Mouse (Mus musculus): ENCODE data around the gene Zfp664. TPM values are rescaled to one million over a fixed set of nuclear protein-coding genes. Genes with fewer than 3 reads are reported as not detected.

The Zfp664 gene
- total and polyA plus RNA-seq, 3 experiments = 32.0 to 45.7 (median 41.7) TPM

DNA sequence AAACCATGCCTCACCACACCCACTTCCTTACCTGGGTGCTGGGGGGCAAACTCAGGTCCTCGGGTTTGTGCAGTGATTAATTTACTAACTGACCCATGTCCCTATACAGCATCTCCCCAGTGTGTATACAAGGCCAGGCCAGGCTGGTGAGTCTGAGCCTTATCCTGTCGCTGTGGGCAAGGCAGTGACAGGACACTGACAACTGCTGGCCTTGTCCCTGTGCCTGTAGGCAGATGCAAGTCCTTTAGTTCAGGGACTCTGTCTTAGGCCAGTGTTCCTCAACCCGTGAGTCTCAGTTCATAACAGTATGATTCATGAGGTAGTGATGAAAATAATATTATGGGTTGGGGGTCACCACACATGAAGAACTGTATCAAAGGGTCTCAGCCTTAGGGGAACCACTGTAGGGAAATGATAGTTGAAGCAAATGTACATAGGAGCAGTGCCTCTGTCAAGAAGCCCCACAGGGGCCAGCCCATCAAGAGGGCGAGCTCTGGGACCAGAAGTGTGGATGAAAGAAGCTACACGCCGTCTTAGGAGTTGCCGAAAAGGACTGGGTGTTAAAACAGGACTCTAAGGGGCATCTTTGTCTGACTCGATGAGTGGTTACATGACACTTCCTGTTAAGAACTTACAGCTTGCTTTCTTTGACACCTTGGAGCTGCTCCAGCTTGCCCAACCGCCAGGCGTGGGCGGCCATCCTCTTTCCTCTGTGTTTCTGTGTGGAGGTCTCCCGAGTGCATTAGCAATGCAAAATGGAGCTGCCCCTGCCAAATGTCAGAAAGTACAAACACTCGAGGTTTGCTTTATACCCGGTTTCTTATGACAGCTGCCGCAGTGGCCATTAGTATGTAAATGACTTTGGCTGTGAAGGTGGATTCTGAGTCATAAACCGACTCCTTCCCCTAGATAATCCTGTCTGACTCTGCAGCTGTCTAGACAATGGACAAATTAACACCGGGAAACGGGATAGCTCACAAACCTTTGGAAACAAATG lies 60.2 kb downstream of the Zfp664 start:
- peaks cover 33% of the 10 kb centered on the region for H3K9me3 ChIP-seq (replicated peaks)
- TF ChIP-seq CTCF (IDR thresholded peaks at IDR 0.05; ENCODE audit: low read depth, low read length) = no peak
- DNase-seq (ENCODE audit: low spot score) = no peak
- H3K4me1 ChIP-seq (ENCODE audit: insufficient read depth, low read depth, low read length) = no peaks in the 10 kb centered on the region
- no peak for ATAC-seq (ENCODE audit: extremely low read depth, insufficient number of reproducible peaks, low FRiP score, poor library complexity, severe bottlenecking)
- no peak overlapping the region for H3K4me3 ChIP-seq (ENCODE audit: low read depth, low read length)
- no peaks in the 10 kb centered on the region for H3K36me3 ChIP-seq (replicated peaks)
- H3K27me3 ChIP-seq (ENCODE audit: insufficient read depth, low read length) = no peaks in the 10 kb centered on the region

DNA sequence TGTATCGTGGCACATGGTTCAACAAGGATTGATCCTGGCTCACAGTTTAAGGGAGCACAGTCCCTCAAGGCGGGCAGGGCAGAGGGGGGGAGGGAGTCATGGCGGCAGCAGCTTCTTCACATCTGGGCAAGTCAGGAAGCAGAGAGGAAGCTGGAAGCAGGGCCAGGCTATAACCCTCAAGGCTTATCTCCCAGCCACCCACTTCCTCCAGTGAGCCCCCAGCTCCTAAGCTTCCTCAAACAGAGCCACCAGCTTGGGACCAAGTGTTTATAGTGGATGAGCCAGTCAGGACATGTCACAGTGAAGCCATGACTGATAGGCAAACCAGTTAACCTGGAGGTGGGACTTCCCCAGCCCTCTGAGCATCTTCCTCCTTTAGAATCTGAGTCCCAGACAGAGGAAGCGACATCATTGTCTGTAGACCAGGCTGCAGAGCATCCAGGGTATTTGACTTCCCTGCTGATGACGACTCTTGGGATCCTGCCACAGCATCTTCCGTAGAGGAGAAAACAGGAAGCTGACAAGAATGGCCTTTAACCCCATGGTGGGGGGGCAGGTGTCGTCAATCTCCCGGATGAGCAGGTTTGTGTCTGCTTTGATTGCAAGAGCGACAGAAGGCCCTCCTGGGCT lies 67.0 kb downstream of the Zfp664 start:
- Histone ChIP-seq H3K27me3 (ENCODE audit: insufficient read depth, low read length) (no peaks in the 10 kb centered on the region), H3K36me3 (replicated peaks) (no peaks in the 10 kb centered on the region), H3K4me3 (ENCODE audit: low read depth, low read length) (no peak overlapping the region), H3K4me1 (ENCODE audit: insufficient read depth, low read depth, low read length) (no peaks in the 10 kb centered on the region), H3K9me3 (replicated peaks) (peaks cover 46% of the 10 kb centered on the region)
- ATAC-seq (ENCODE audit: extremely low read depth, insufficient number of reproducible peaks, low FRiP score, poor library complexity, severe bottlenecking) (no peak), DNase-seq (ENCODE audit: low spot score) (no peak)
- no peak for TF ChIP-seq CTCF (IDR thresholded peaks at IDR 0.05; ENCODE audit: low read depth, low read length)
- TF ChIP-seq POLR2AphosphoS5 (IDR thresholded peaks at IDR 0.05; ENCODE audit: insufficient replicate concordance, low read depth, low read length) = no peak
- TF ChIP-seq TAL1 (conservative IDR thresholded peaks at IDR 0.05; ENCODE audit: low read depth, low read length) = no peak
- no peak for TF ChIP-seq GATA2 (IDR thresholded peaks at IDR 0.05; ENCODE audit: borderline replicate concordance, low read depth, low read length)
- TF ChIP-seq GATA1 (IDR thresholded peaks at IDR 0.05; ENCODE audit: borderline replicate concordance, low read length) = no peak

DNA sequence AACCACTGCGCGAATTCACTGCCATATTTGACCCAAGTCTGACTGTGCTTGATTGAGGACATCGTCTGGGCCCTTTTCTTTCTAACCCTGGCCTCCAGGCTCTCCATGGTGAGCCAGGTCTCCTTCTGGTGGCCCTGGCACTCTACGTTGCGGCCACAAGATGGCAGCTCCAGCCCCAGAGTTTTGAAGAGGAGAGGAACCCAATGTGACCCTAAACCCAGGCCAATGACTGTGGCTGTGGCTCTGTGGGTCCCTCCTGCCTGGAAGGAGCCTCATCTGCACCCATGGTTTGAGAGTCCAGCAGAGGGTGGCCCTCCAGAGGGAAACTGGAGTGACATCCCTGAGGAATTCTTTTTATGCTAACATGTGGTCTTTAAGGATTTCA lies 67.6 kb downstream of the Zfp664 start:
- Histone ChIP-seq H3K36me3 (replicated peaks) (no peaks in the 10 kb centered on the region), H3K4me3 (ENCODE audit: low read depth, low read length) (no peak overlapping the region), H3K4me1 (ENCODE audit: insufficient read depth, low read depth, low read length) (no peaks in the 10 kb centered on the region), H3K9me3 (replicated peaks) (peaks cover 43% of the 10 kb centered on the region), H3K27me3 (ENCODE audit: insufficient read depth, low read length) (no peaks in the 10 kb centered on the region)
- ATAC-seq (ENCODE audit: extremely low read depth, insufficient number of reproducible peaks, low FRiP score, poor library complexity, severe bottlenecking) = no peak
- DNase-seq (ENCODE audit: low spot score) = no peak
- TF ChIP-seq GATA1 (IDR thresholded peaks at IDR 0.05; ENCODE audit: borderline replicate concordance, low read length) = no peak
- no peak for TF ChIP-seq CTCF (IDR thresholded peaks at IDR 0.05; ENCODE audit: low read depth, low read length)
- no peak for TF ChIP-seq GATA2 (IDR thresholded peaks at IDR 0.05; ENCODE audit: borderline replicate concordance, low read depth, low read length)
- TF ChIP-seq POLR2AphosphoS5 (IDR thresholded peaks at IDR 0.05; ENCODE audit: insufficient replicate concordance, low read depth, low read length) = no peak
- TF ChIP-seq TAL1 (conservative IDR thresholded peaks at IDR 0.05; ENCODE audit: low read depth, low read length) = no peak

DNA sequence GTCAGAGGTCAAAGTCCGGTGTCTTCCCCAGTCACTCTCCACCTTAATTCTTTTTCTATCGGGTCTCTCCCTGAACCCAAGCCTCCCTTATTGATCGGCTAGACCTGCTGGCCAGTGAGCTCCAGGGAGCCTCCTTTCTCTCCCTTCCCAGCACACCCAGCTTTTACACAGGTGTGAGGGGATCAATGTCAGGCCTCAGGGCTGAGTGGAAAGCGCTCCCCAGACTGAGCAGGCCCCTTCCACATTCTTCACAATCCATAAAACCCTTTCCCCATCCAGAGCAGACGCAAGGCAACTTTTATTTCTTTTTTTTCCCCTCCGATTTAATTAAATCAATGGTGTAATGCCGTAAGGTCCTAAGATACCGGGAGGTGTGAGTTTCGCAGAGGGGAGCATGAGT lies 68.1 kb downstream of the Zfp664 start:
- no peaks in the 10 kb centered on the region for H3K27me3 ChIP-seq (ENCODE audit: insufficient read depth, low read length)
- H3K36me3 ChIP-seq (replicated peaks) = no peaks in the 10 kb centered on the region
- no peak for ATAC-seq (ENCODE audit: extremely low read depth, insufficient number of reproducible peaks, low FRiP score, poor library complexity, severe bottlenecking)
- H3K4me3 ChIP-seq (ENCODE audit: low read depth, low read length) = no peak overlapping the region
- no peaks in the 10 kb centered on the region for H3K4me1 ChIP-seq (ENCODE audit: insufficient read depth, low read depth, low read length)
- no peak for DNase-seq (ENCODE audit: low spot score)
- TF ChIP-seq CTCF (IDR thresholded peaks at IDR 0.05; ENCODE audit: low read depth, low read length) (no peak), POLR2AphosphoS5 (IDR thresholded peaks at IDR 0.05; ENCODE audit: insufficient replicate concordance, low read depth, low read length) (no peak), GATA2 (IDR thresholded peaks at IDR 0.05; ENCODE audit: borderline replicate concordance, low read depth, low read length) (no peak), TAL1 (conservative IDR thresholded peaks at IDR 0.05; ENCODE audit: low read depth, low read length) (no peak), GATA1 (IDR thresholded peaks at IDR 0.05; ENCODE audit: borderline replicate concordance, low read length) (no peak)
- peaks cover 39% of the 10 kb centered on the region for H3K9me3 ChIP-seq (replicated peaks)

DNA sequence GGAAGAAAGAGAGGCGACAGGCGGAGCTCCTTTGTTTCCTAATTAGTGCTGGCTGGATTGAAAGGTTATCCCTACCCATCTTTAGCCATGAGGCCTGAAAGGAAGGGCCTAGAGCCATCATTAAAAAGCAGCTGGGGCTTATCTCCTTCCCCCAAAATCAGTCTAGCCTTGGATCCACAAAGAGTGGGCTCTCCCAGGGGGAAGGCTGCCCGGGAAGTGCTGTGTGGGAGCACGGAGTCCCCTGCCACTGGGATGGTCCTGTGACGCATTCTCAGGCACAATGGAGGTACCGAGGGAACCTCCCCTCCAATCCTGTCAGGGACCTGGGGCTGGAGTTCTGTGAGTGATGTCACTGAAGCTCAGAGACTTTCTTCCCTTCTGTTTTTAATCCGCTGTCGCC lies 68.6 kb downstream of the Zfp664 start:
- no peaks in the 10 kb centered on the region for H3K27me3 ChIP-seq (ENCODE audit: insufficient read depth, low read length)
- no peaks in the 10 kb centered on the region for H3K36me3 ChIP-seq (replicated peaks)
- H3K4me3 ChIP-seq (ENCODE audit: low read depth, low read length) = no peak overlapping the region
- DNase-seq (ENCODE audit: low spot score) (no peak), ATAC-seq (ENCODE audit: extremely low read depth, insufficient number of reproducible peaks, low FRiP score, poor library complexity, severe bottlenecking) (no peak)
- peaks cover 43% of the 10 kb centered on the region for H3K9me3 ChIP-seq (replicated peaks)
- H3K4me1 ChIP-seq (ENCODE audit: insufficient read depth, low read depth, low read length) = no peaks in the 10 kb centered on the region
- TF ChIP-seq GATA1 (IDR thresholded peaks at IDR 0.05; ENCODE audit: borderline replicate concordance, low read length) (no peak), POLR2AphosphoS5 (IDR thresholded peaks at IDR 0.05; ENCODE audit: insufficient replicate concordance, low read depth, low read length) (no peak), GATA2 (IDR thresholded peaks at IDR 0.05; ENCODE audit: borderline replicate concordance, low read depth, low read length) (no peak), TAL1 (conservative IDR thresholded peaks at IDR 0.05; ENCODE audit: low read depth, low read length) (no peak), CTCF (IDR thresholded peaks at IDR 0.05; ENCODE audit: low read depth, low read length) (no peak)

DNA sequence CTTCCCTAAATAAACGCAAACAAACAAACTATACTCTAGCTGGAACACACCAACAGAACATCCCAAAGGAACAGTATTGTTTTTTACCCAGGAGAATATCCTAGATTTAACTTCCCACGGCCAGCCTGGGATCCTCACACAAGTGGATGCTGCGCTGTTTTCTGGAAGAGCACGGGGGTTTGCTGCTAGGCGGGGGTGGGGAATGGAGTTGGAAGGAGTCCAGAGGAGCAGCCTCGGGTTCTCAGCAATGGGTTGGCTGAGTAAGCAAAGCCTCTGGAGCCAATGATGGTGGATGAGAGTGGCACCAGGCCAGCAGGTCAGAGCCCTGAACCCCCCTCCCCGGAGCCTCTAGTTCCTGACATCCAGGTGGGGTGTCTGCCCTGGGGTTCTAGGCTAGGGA lies 72.1 kb downstream of the Zfp664 start:
- no peaks in the 10 kb centered on the region for H3K36me3 ChIP-seq (replicated peaks)
- TF ChIP-seq TAL1 (conservative IDR thresholded peaks at IDR 0.05; ENCODE audit: low read depth, low read length) (no peak), GATA2 (IDR thresholded peaks at IDR 0.05; ENCODE audit: borderline replicate concordance, low read depth, low read length) (no peak), GATA1 (IDR thresholded peaks at IDR 0.05; ENCODE audit: borderline replicate concordance, low read length) (no peak), CTCF (IDR thresholded peaks at IDR 0.05; ENCODE audit: low read depth, low read length) (no peak), POLR2AphosphoS5 (IDR thresholded peaks at IDR 0.05; ENCODE audit: insufficient replicate concordance, low read depth, low read length) (no peak)
- no peak overlapping the region for H3K4me3 ChIP-seq (ENCODE audit: low read depth, low read length)
- DNase-seq (ENCODE audit: low spot score) (no peak), ATAC-seq (ENCODE audit: extremely low read depth, insufficient number of reproducible peaks, low FRiP score, poor library complexity, severe bottlenecking) (no peak)
- H3K27me3 ChIP-seq (ENCODE audit: insufficient read depth, low read length) = no peaks in the 10 kb centered on the region
- H3K4me1 ChIP-seq (ENCODE audit: insufficient read depth, low read depth, low read length) = no peaks in the 10 kb centered on the region
- H3K9me3 ChIP-seq (replicated peaks) = peaks cover 35% of the 10 kb centered on the region
